16 mouse cellular contexts compared by ENCODE assay signal in genomic region chr3:152755515-152755914, GRCm38 (mm10). TPM values are rescaled to one million over a fixed set of nuclear protein-coding genes. Genes with fewer than 3 reads are reported as not detected.
DNase-seq lines count a peak whose midpoint lies in the region; ATAC-seq and TF ChIP-seq lines count a peak whose summit lies in the region.
"Had no signal": no experiment of that assay in that cellular context is flagged by ENCODE, and none has a peak within 500 bp of the region (broad histone marks: within the 10 kb centered on the region; RNA-seq: fewer than 3 reads in every experiment).

No protein-coding gene starts in this region.

- peaks cover 2% of the 10 kb centered on the region for H3K36me3 ChIP-seq in liver, embryonic 16.5 days (ENCODE audit: control insufficient read depth, insufficient read depth)
- H3K36me3 ChIP-seq in megakaryocyte, embryonic 14.5 days (replicated peaks; ENCODE audit: low read length) = peaks cover 33% of the 10 kb centered on the region
- 0 out of 2 replicates have a peak, but pooled peaks cover 5% of the 10 kb centered on the region for H3K36me3 ChIP-seq in midbrain, embryonic 14.5 days (ENCODE audit: control insufficient read depth, insufficient read depth, low read length)
- H3K36me3 ChIP-seq: heart, embryonic 15.5 days; intestine, embryonic 15.5 days had no signal

- H3K4me1 ChIP-seq in bone marrow, adult 2 months (ENCODE audit: control insufficient read depth, insufficient read depth, low read length) = peaks cover 1% of the 10 kb centered on the region; the same call in 1 of the 2 replicates
- peaks cover 53% of the 10 kb centered on the region for H3K4me1 ChIP-seq in liver, embryonic 16.5 days (ENCODE audit: control insufficient read depth, low read depth, low read length)
- peaks cover 39% of the 10 kb centered on the region for H3K4me1 ChIP-seq in megakaryocyte, embryonic 14.5 days
- H3K4me1 ChIP-seq in midbrain, embryonic 14.5 days (ENCODE audit: control insufficient read depth, insufficient read depth, low read length) = peaks cover 12% of the 10 kb centered on the region; the same call in 1 of the 2 replicates
- H3K4me1 ChIP-seq: intestine, embryonic 15.5 days had no signal

- no peaks in the 10 kb centered on the region; the same call in 1 of the 2 replicates for H3K9me3 ChIP-seq in liver, embryonic 16.5 days (replicated peaks; ENCODE audit: control insufficient read depth, low read length)
- H3K9me3 ChIP-seq in megakaryocyte, embryonic 14.5 days = no peaks in the 10 kb centered on the region
- no peaks in the 10 kb centered on the region for H3K9me3 ChIP-seq in midbrain, embryonic 14.5 days (ENCODE audit: control insufficient read depth, low read length)
- H3K9me3 ChIP-seq: heart, embryonic 15.5 days; intestine, embryonic 15.5 days; limb, embryonic 12.5 days had no signal

- H3K27ac ChIP-seq in bone marrow, adult 2 months (ENCODE audit: control insufficient read depth, insufficient read depth, low read depth, low read length, poor library complexity) = peak overlapping the region; percentile 50
- peak overlapping the region; percentile 77 for H3K27ac ChIP-seq in liver, embryonic 16.5 days (ENCODE audit: low read length)
- H3K27ac ChIP-seq in midbrain, embryonic 14.5 days (replicated peaks; ENCODE audit: low read depth, low read length) = no peak overlapping the region
- H3K27ac ChIP-seq: heart, embryonic 15.5 days; intestine, embryonic 15.5 days; left cerebral cortex, adult 2 months; limb, embryonic 12.5 days had no signal

- H3K4me3 ChIP-seq in bone marrow, adult 2 months (replicated peaks; ENCODE audit: control insufficient read depth, low read depth, low read length) = no peak overlapping the region
- H3K4me3 ChIP-seq in liver, embryonic 16.5 days (ENCODE audit: low read depth, low read length) = no peak overlapping the region
- H3K4me3 ChIP-seq in megakaryocyte, embryonic 14.5 days (replicated peaks) = peak overlapping the region; percentile 23
- no peak overlapping the region for H3K4me3 ChIP-seq in midbrain, embryonic 14.5 days (replicated peaks; ENCODE audit: low read depth, low read length)
- H3K4me3 ChIP-seq: heart, embryonic 15.5 days; intestine, embryonic 15.5 days; left cerebral cortex, adult 2 months; limb, embryonic 12.5 days had no signal

- TF ChIP-seq POLR2A in bone marrow, adult 2 months (IDR thresholded peaks at IDR 0.05; ENCODE audit: borderline replicate concordance, control insufficient read depth, low read depth, low read length) = no peak

- ATAC-seq in erythroblast, adult 5-6 weeks (replicated peaks; ENCODE audit: low FRiP score, poor library complexity, severe bottlenecking) = peak; percentile 29
- peak; percentile 55 for ATAC-seq in liver, embryonic 16.5 days (ENCODE audit: low read depth)
- no peak for ATAC-seq in midbrain, embryonic 14.5 days (ENCODE audit: low FRiP score, low TSS enrichment)
- ATAC-seq: CD4-positive, CD25-positive, alpha-beta regulatory T cell, adult 4 months; forebrain, embryonic 14.5 days; intestine, embryonic 15.5 days had no signal

- no peak for DNase-seq in kidney, postnatal 10 days
- DNase-seq in adrenal gland, adult 18-20 months (ENCODE audit: low spot score in 2 of 2) = no peak
- DNase-seq in midbrain, embryonic 14.5 days = no peak
- DNase-seq: adrenal gland, postnatal 36 days; heart, adult 11 months; retina, postnatal 1 day had no signal

- WGBS in bone marrow, adult 2 months = 68% methylated on average over 7 of the region's 7 CpGs
- 28% methylated on average over 7 of the region's 7 CpGs for WGBS in liver, embryonic 16.5 days (ENCODE audit: insufficient replicate concordance)
- WGBS in midbrain, embryonic 14.5 days = 79% methylated on average over 7 of the region's 7 CpGs

- no peak for TF ChIP-seq CTCF in bone marrow, adult 2 months (IDR thresholded peaks at IDR 0.05; ENCODE audit: control insufficient read depth, insufficient read depth, low read length)

- peak overlapping the region; percentile 40 for H3K9ac ChIP-seq in liver, embryonic 16.5 days (ENCODE audit: low read depth, low read length)
- no peak overlapping the region for H3K9ac ChIP-seq in midbrain, embryonic 14.5 days (replicated peaks; ENCODE audit: low read length)
- H3K9ac ChIP-seq: heart, embryonic 15.5 days; intestine, embryonic 15.5 days; limb, embryonic 12.5 days had no signal

- H3K4me2 ChIP-seq in liver, embryonic 16.5 days (ENCODE audit: low read depth, low read length) = peak overlapping the region; percentile 17
- no peak overlapping the region for H3K4me2 ChIP-seq in midbrain, embryonic 14.5 days (ENCODE audit: low read length)
- H3K4me2 ChIP-seq: heart, embryonic 15.5 days; intestine, embryonic 15.5 days; limb, embryonic 12.5 days had no signal

- no peaks in the 10 kb centered on the region for H3K27me3 ChIP-seq in liver, embryonic 16.5 days (ENCODE audit: control insufficient read depth, insufficient read depth, low read depth, low read length)
- H3K27me3 ChIP-seq in megakaryocyte, embryonic 14.5 days (replicated peaks) = no peaks in the 10 kb centered on the region
- no peaks in the 10 kb centered on the region for H3K27me3 ChIP-seq in midbrain, embryonic 14.5 days (ENCODE audit: control insufficient read depth, insufficient read depth, low read length)
- H3K27me3 ChIP-seq: heart, embryonic 15.5 days; intestine, embryonic 15.5 days; limb, embryonic 12.5 days had no signal

RNA-seq across cellular contexts. Expression of gene Pigk, which starts 41.6 kb away (rescaled TPM):
- polyA plus RNA-seq in bone marrow, adult 2 months (2011; ENCODE audit: insufficient read depth, insufficient read length, low replicate concordance, missing spikeins) = 8.2 and 17.7 TPM in 2 replicates
- total RNA-seq in erythroblast, adult 5-6 weeks (2015; ENCODE audit: low replicate concordance) = 12.1 and 13.8 TPM in 2 replicates
- total RNA-seq in erythroblast, adult 5-6 weeks (2017; ENCODE audit: low replicate concordance) = 5.9 and 10.1 TPM in 2 replicates
- polyA plus RNA-seq in liver, embryonic 16.5 days (2015; fragmentation: Nextera tagmentation; extraction: Ambion mirVana) = 20.1 and 22.1 TPM in 2 replicates
- polyA plus RNA-seq in megakaryocyte, embryonic 14.5 days (2012; ENCODE audit: insufficient read depth, low replicate concordance) = 5.0 and 8.5 TPM in 2 replicates
- total RNA-seq in adrenal gland, adult 18-20 months (2021) = 10 to 100 TPM; 50.6 to 63.5 TPM
- polyA plus RNA-seq in midbrain, embryonic 14.5 days (2014; fragmentation: Nextera tagmentation; extraction: Ambion mirVana) = 50.6 and 70.9 TPM in 2 replicates
